Mouse (Mus musculus) midbrain, postnatal 0 days (tissue): ENCODE data around the gene Fbp2. TPM values are rescaled to one million over a fixed set of nuclear protein-coding genes. Genes with fewer than 3 reads are reported as not detected.

Experiments used
- ATAC-seq: fragments of 200-750 bp; cut with Nextera tagmentation; 2 replicates; pipeline ENCODE4 v1.8.0; 2017; ENCODE audit warnings: moderate number of reproducible peaks, mild to moderate bottlenecking, moderate TSS enrichment, moderate library complexity; ENCODE audit not compliant: low FRiP score
- DNase-seq: peaks from one replicate; pipeline ENCODE4 v3.0.0-alpha.2; 2015; ENCODE audit warnings: low spot score
- H3K27ac ChIP-seq: fragments of 300-500 bp; sonication (generic); 2 replicates; pipeline ENCODE4 v1.5.1; 2014; ENCODE audit warnings: low read depth, mild to moderate bottlenecking, low read length, mixed read lengths
- H3K27me3 ChIP-seq: fragments of 300-500 bp; sonication (generic); 2 replicates; pipeline ENCODE4 v1.6.1; 2014; ENCODE audit warnings: low read length, control low read depth, mixed read lengths; ENCODE audit not compliant: insufficient read depth
- H3K36me3 ChIP-seq: fragments of 300-500 bp; sonication (generic); 2 replicates; pipeline ENCODE4 v1.6.1; 2014; ENCODE audit warnings: low read length, control low read depth, mixed read lengths; ENCODE audit not compliant: insufficient read depth
- H3K4me1 ChIP-seq: fragments of 300-500 bp; sonication (generic); 2 replicates; pipeline ENCODE4 v1.6.1; 2014; ENCODE audit warnings: mild to moderate bottlenecking, control low read depth, antibody characterized with exemption, low read length, mixed read lengths; ENCODE audit not compliant: insufficient read depth
- H3K4me2 ChIP-seq: fragments of 300-500 bp; sonication (generic); 2 replicates; pipeline ENCODE4 v1.6.1; 2014; ENCODE audit warnings: low read depth, mild to moderate bottlenecking, low read length, mixed read lengths; ENCODE audit not compliant: poor library complexity, severe bottlenecking
- H3K4me3 ChIP-seq: fragments of 300-500 bp; sonication (generic); 2 replicates; pipeline ENCODE4 v1.5.1; 2014; ENCODE audit warnings: low read depth, mild to moderate bottlenecking, low read length, moderate library complexity
- H3K9ac ChIP-seq: fragments of 300-500 bp; sonication (generic); replicated peaks from 2 replicates; pipeline ENCODE4 v1.6.1; 2014; ENCODE audit warnings: mild to moderate bottlenecking, low read length, moderate library complexity, mixed read lengths; ENCODE audit not compliant: poor library complexity, severe bottlenecking
- H3K9me3 ChIP-seq: fragments of 300-500 bp; sonication (generic); 2 replicates; pipeline ENCODE4 v1.6.1; 2016; ENCODE audit warnings: low read length, control low read depth
- CTCF ChIP-seq: IDR thresholded peaks from 2 replicates; pipeline ENCODE4 v1.5.1; 2016; ENCODE audit warnings: antibody characterized with exemption, mild to moderate bottlenecking
- WGBS: fragments of 180-500 bp; shearing (Covaris S2); extraction: QIAGEN DNeasy Blood & Tissue Kit; methylation state at CpG from one replicate; pipeline ENCODE4 v1.1.7; 2014; 5-methylcytosine and 5-hydroxymethylcytosine counted together
- polyA plus RNA-seq: library from polyadenylated mRNA; unstranded; fragments of >200 nt; fragmentation: Nextera tagmentation; extraction: Ambion mirVana; gene quantifications from 2 replicates; pipeline ENCODE4 v1.2.1, GENCODE M21; 2015
- total RNA-seq: library from RNA; depleted of rRNA; stranded (reverse); fragments of >200 nt; gene quantifications from 2 replicates; pipeline ENCODE4 v1.2.3, GENCODE M21; 2014

The Fbp2 gene
- total and polyA plus RNA-seq, 2 experiments from 2014 or later: 0.16 to 1.7 TPM

DNA sequence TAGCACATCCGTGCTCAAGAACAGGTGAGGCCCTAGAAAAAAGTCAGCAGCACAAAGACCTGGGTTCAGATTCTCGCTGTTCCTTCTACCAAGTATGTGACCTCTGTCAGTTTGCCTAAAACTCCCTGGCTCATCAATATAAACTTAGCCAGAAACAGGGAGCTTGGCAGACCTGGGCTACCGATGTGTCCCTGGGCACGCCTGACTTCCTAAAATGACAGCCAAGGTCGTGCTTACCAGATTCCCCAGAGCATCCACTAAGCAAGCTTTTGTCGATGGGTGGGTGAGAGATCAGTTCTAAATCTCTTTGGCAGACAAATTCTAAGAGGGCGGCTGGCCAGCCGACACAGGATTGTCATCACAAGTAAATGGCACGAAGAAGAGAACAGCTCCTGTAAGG, 23.1 kb upstream of the Fbp2 start:
- no peak overlapping the region for H3K27ac ChIP-seq
- 82% methylated on average over 9 of the region's 9 CpGs for WGBS
- H3K9me3 ChIP-seq: no peaks in the 10 kb centered on the region
- no peaks in the 10 kb centered on the region for H3K27me3 ChIP-seq
- H3K4me2 ChIP-seq: no peak overlapping the region
- no peak overlapping the region for H3K4me3 ChIP-seq
- TF ChIP-seq CTCF: no peak
- no peak overlapping the region for H3K9ac ChIP-seq
- ATAC-seq (no peak), DNase-seq (no peak)
- H3K4me1 ChIP-seq: no peaks in the 10 kb centered on the region
- H3K36me3 ChIP-seq: no peaks in the 10 kb centered on the region

DNA sequence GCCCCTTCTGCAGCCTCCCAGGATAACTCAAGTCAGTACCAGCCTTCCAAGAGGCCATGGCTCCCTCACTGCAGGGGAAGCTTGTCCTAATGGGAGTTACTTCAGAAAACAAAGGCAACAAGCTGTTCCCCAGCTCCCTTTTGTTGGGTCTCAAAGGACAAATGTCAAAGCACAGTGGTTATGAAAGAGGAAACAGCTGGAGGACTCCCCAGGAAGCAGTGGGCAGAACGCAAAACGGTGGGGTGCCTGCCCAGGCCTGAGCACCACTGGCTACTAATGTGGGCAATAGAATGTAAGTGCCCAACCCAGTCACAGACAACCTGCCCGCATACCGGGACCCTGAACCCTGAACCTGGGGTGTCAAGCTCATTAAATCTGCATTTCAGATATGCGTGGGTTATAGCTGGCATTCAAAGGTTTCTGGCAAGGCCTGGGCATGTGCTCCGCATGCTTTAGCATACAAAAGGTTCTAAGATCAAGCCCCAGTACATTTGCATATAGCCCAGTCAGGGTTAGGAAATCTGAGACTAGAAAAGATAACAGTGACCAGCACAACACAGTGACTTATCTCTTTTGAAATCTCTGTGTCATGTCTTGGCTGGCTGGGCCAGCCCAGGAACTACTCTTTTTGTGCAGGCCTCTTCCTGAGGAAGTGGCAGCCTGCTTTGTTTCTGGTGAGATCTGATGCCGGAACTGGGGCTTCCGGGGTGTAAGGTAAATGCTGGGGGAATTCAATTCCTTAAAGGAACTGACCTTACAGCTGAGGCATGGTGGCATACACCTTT, 21.8 kb upstream of the Fbp2 start:
- Histone ChIP-seq H3K4me3 (no peak overlapping the region), H3K36me3 (no peaks in the 10 kb centered on the region), H3K27ac (no peak overlapping the region), H3K4me2 (no peak overlapping the region), H3K4me1 (no peaks in the 10 kb centered on the region), H3K9me3 (no peaks in the 10 kb centered on the region), H3K27me3 (no peaks in the 10 kb centered on the region), H3K9ac (no peak overlapping the region)
- no peak for TF ChIP-seq CTCF
- no peak for DNase-seq
- no peak for ATAC-seq
- 35% methylated on average over 8 of the region's 8 CpGs for whole genome bisulfite sequencing

DNA sequence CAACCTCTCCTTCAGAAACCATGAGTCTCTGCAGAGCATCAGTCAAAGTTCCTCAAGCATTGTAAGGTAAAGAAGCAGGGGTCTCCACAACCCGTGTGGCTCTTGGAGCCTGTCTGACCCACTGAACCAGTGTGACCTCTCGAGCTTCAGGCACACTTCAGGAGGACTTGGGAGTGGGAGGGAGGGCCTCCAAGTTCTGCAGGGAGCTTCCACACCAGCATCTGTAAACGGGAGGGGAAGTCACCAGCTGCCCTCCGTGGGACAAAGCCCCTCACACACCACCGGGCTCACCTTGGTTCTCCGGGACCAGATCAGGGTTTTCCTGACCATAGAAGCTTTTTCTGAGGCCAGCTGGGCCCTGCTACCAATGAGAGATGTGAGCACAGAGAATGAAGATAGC, 21.2 kb upstream of the Fbp2 start:
- no peak for ATAC-seq
- Histone ChIP-seq H3K36me3 (no peaks in the 10 kb centered on the region), H3K9ac (no peak overlapping the region), H3K27ac (no peak overlapping the region), H3K9me3 (no peaks in the 10 kb centered on the region), H3K4me1 (no peaks in the 10 kb centered on the region), H3K4me3 (no peak overlapping the region), H3K27me3 (no peaks in the 10 kb centered on the region), H3K4me2 (no peak overlapping the region)
- no peak for DNase-seq
- TF ChIP-seq CTCF: no peak
- WGBS: 32% methylated on average over 6 of the region's 6 CpGs

DNA sequence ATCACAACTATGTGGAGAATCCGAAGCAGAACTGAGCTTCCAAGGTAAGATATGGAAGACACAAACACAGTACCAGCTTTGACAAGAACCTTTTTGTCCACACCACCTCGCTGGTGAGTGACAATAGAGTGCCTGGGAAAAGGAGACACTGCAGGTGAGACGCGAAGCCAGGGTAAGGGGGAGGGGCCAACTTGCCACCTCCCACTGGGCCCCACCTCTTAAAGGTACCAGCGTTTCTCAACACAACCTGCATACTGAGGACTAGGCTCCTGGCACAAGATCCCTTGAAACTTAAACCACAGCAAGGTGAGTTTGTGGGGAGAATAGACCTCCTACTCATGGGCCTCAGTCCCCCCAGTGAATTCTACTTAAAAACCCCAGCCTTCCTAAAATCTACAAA, 19.0 kb upstream of the Fbp2 start:
- WGBS: 14% methylated on average over 5 of the region's 5 CpGs
- no peak for ATAC-seq
- H3K9ac ChIP-seq: no peak overlapping the region
- DNase-seq: no peak
- no peaks in the 10 kb centered on the region for H3K36me3 ChIP-seq
- H3K27me3 ChIP-seq: no peaks in the 10 kb centered on the region
- H3K4me3 ChIP-seq: no peak overlapping the region
- H3K27ac ChIP-seq: no peak overlapping the region
- no peaks in the 10 kb centered on the region for H3K9me3 ChIP-seq
- TF ChIP-seq CTCF: no peak
- no peak overlapping the region for H3K4me2 ChIP-seq
- H3K4me1 ChIP-seq: no peaks in the 10 kb centered on the region

DNA sequence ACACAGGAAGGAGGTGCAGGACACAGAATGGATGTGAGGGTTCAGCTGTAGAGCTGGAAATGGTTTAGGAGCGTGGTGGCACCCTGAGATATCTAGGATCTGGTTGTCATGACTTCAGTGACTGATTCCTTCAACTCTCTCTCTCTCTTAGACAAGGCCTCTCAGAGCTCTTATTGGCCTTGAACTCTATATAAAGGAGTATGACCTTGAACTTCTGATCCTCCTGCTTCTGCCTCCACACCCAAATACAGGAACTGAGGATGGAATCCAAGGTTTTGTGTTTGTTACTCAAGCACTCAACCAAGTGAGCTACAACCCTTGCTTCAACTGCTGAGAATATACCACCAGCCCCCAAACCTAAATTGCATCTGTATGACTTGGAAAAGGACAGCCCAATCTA, 17.9 kb upstream of the Fbp2 start:
- Histone ChIP-seq H3K27me3 (no peaks in the 10 kb centered on the region), H3K4me3 (no peak overlapping the region), H3K9me3 (no peaks in the 10 kb centered on the region), H3K9ac (no peak overlapping the region), H3K4me2 (no peak overlapping the region), H3K36me3 (no peaks in the 10 kb centered on the region), H3K4me1 (no peaks in the 10 kb centered on the region), H3K27ac (no peak overlapping the region)
- DNase-seq: no peak
- no peak for ATAC-seq
- 74% methylated on average over 1 of the region's 1 CpGs for WGBS
- TF ChIP-seq CTCF: no peak

DNA sequence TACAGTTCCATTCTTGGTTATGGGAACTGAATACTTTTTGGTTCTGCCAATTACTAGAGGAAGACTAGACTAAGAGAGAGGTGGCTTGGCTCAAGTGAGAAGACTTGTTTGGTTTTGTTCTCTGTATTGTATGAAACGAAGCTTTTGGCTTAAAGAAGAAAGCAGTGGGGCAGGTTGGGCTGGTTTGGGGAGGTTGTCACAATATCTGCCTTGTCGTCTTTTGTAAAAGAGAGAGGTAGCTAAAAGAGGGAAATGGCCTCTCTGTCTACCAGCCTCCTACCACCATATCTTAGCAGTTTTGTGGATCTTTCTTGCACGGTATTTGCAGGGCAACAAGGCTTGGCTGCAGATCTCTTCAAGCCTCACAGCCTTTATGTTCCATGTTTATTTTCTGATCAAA, 14.0 kb upstream of the Fbp2 start:
- H3K4me3 ChIP-seq: no peak overlapping the region
- H3K27me3 ChIP-seq: no peaks in the 10 kb centered on the region
- H3K27ac ChIP-seq: no peak overlapping the region
- H3K9me3 ChIP-seq: no peaks in the 10 kb centered on the region
- 71% methylated on average over 3 of the region's 3 CpGs for WGBS
- no peak for TF ChIP-seq CTCF
- H3K9ac ChIP-seq: no peak overlapping the region
- no peaks in the 10 kb centered on the region for H3K36me3 ChIP-seq
- no peak overlapping the region for H3K4me2 ChIP-seq
- DNase-seq (no peak), ATAC-seq (no peak)
- H3K4me1 ChIP-seq: no peaks in the 10 kb centered on the region
